ENCODE assay signal across 19 mouse cellular contexts in genomic region chr7:54634348-54635035, GRCm38 (mm10).
DNase-seq lines count a peak whose midpoint lies in the region; ATAC-seq lines count a peak whose summit lies in the region.
"Had no signal": no experiment of that assay in that cellular context is flagged by ENCODE, and none has a peak within 500 bp of the region (broad histone marks: within the 10 kb centered on the region; RNA-seq: fewer than 3 reads in every experiment).

No protein-coding gene starts in this region.

- no peak overlapping the region for H3K4me2 ChIP-seq in forebrain, embryonic 13.5 days
- H3K4me2 ChIP-seq: neural tube, embryonic 12.5 days had no signal

- peak; percentile 74; the same call in 1 of the 2 replicates for ATAC-seq in forebrain, embryonic 13.5 days
- no peak for ATAC-seq in activated CD4-positive, CD25-positive, alpha-beta regulatory T cell, adult 4 months
- ATAC-seq: Patski had no signal

- peak overlapping the region; percentile 31; the same call in 1 of the 2 replicates for H3K27ac ChIP-seq in forebrain, embryonic 13.5 days
- no peak overlapping the region for H3K27ac ChIP-seq in forebrain, embryonic 10.5 days
- H3K27ac ChIP-seq: neural tube, embryonic 12.5 days had no signal

- no peak overlapping the region for H3K9ac ChIP-seq in forebrain, embryonic 13.5 days
- H3K9ac ChIP-seq: neural tube, embryonic 12.5 days had no signal

- H3K4me3 ChIP-seq in forebrain, embryonic 13.5 days = no peak overlapping the region
- no peak overlapping the region for H3K4me3 ChIP-seq in forebrain, embryonic 10.5 days
- H3K4me3 ChIP-seq: neural tube, embryonic 12.5 days had no signal

- no peaks in the 10 kb centered on the region for H3K4me1 ChIP-seq in forebrain, embryonic 13.5 days
- H3K4me1 ChIP-seq in forebrain, embryonic 10.5 days = no peaks in the 10 kb centered on the region
- H3K4me1 ChIP-seq: neural tube, embryonic 12.5 days had no signal

- H3K27me3 ChIP-seq in forebrain, embryonic 13.5 days = no peaks in the 10 kb centered on the region
- H3K27me3 ChIP-seq in forebrain, embryonic 10.5 days (ENCODE audit: poor library complexity, severe bottlenecking) = no peaks in the 10 kb centered on the region
- H3K27me3 ChIP-seq: neural tube, embryonic 12.5 days; Patski had no signal

- H3K9me3 ChIP-seq in forebrain, embryonic 13.5 days (replicated peaks) = no peaks in the 10 kb centered on the region
- H3K9me3 ChIP-seq in forebrain, embryonic 10.5 days = no peaks in the 10 kb centered on the region
- H3K9me3 ChIP-seq: neural tube, embryonic 12.5 days had no signal

- no peaks in the 10 kb centered on the region for H3K36me3 ChIP-seq in forebrain, embryonic 13.5 days (ENCODE audit: poor library complexity, severe bottlenecking)
- no peaks in the 10 kb centered on the region for H3K36me3 ChIP-seq in forebrain, embryonic 10.5 days (replicated peaks)
- H3K36me3 ChIP-seq: neural tube, embryonic 12.5 days had no signal

- WGBS in forebrain, embryonic 13.5 days = 66% methylated on average over 10 of the region's 10 CpGs
- 88% methylated on average over 10 of the region's 10 CpGs for WGBS in forebrain, embryonic 10.5 days

- DNase-seq in forebrain, embryonic 10.5 days (ENCODE audit: extremely low spot score, low spot score) = no peak
- peak; percentile 21 to 43 for DNase-seq in right cerebral cortex, postnatal 10 days (ENCODE audit: low spot score in 2 of 2)
- DNase-seq in right cerebral cortex, postnatal 36 days (ENCODE audit: low spot score in 2 of 2) = no peak
- peak; percentile 11 to 25 for DNase-seq in layer of hippocampus, adult 8-10 months (ENCODE audit: low spot score in 2 of 2)
- no peak for DNase-seq in thymus, postnatal 14 days
- no peak for DNase-seq in adrenal gland, adult (ENCODE audit: inconsistent age in 2 of 2, low spot score in 1 of 2)
- DNase-seq: B cell, adult 2 months; heart, adult 18-20 months; heart, postnatal 4 days; kidney, adult 8-10 months; kidney, postnatal 4 days; liver; lung, adult 18-20 months; lung, postnatal 36 days; thymus, adult 2 months had no signal

Comparison
In these comparisons a context has a peak if more than half of its experiments do, and no peak if none do; other contexts are left out.
1. DNase-seq: peak in right cerebral cortex, postnatal 10 days (2 of 2) and layer of hippocampus, adult 8-10 months (2 of 2); none in forebrain, embryonic 10.5 days (single experiment), right cerebral cortex, postnatal 36 days (0 of 2), thymus, postnatal 14 days (single experiment) and adrenal gland, adult (0 of 2).